Mouse (Mus musculus): ENCODE data around the gene Tacr2.

Tacr2 gene

DNA sequence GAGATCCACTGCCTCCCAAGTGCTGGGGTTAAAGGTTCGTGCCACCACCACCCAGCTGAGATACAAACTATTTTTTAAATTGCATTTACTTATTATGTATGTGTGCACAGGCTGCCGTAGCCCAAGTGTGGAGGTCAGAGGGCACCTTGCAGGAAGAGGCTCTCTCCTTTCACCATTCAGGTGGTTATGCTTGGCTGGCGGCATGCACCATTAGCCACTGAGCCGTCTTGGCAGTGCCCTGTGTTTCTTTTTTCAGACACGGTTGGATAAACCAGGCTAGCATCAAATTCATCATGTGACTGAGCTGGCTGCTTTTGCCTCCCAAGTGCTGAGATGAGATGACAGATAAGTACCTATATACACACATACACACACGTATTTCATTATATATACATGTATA, 13.0 kb upstream of the Tacr2 start:
- no peak for DNase-seq (ENCODE audit: low read depth, low spot score)

- no peak for DNase-seq (ENCODE audit: low read depth, low spot score)
Measured at GRCm38 (mm10) chr10:62242358-62242757, 9.9 kb upstream of the Tacr2 start.

DNA sequence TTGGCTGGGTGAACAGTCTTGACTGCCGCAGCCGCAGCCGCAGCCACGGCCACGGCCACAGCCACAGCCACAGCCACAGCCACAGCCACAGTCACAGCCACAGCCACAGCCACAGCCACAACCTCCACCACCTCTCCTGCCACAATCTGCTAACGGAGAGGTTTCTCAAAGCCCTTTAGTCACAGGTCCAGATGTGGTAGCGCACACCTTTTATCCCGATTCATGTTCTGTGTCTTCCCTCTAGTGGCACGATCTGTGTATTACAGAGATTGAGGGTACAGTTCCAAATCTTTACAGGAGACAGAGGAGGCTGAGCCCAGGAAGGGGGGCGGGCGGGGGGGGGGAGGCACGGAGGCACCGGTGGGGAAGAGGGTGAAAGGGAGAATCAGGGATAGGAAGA, 9.3 kb upstream of the Tacr2 start:
- no peak for DNase-seq (ENCODE audit: low read depth, low spot score)

DNA sequence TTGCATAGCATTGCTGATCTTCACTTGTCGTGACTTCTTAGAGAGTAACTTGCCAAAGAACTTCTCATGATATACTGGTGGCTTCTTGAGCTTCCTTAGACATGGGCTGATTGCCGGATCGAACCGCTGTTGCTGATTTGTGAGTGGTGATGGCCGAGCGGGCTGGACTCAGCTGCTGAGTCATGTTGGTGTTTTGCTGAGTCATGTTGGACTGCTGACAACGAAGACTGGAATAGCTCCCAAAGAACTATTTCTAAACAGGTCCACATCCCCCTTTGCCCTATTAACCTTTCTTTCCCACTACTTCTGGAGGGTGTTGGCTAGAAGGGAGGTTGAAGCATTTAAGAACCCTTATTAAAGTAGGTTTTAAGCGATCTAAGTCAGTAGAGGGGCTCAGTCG, 8.2 kb upstream of the Tacr2 start:
- no peak for DNase-seq (ENCODE audit: low read depth, low spot score)

GRCm38 (mm10) chr10:62247156-62247555, 5.1 kb upstream of the Tacr2 start:
- DNase-seq (ENCODE audit: low read depth, low spot score): no peak

- no peak for DNase-seq (ENCODE audit: low read depth, low spot score)
Measured at GRCm38 (mm10) chr10:62247815-62248214, 4.4 kb upstream of the Tacr2 start.

- no peak for DNase-seq (ENCODE audit: low read depth, low spot score)
Measured at GRCm38 (mm10) chr10:62252496-62253235, 428 bp downstream of the Tacr2 start.

DNA sequence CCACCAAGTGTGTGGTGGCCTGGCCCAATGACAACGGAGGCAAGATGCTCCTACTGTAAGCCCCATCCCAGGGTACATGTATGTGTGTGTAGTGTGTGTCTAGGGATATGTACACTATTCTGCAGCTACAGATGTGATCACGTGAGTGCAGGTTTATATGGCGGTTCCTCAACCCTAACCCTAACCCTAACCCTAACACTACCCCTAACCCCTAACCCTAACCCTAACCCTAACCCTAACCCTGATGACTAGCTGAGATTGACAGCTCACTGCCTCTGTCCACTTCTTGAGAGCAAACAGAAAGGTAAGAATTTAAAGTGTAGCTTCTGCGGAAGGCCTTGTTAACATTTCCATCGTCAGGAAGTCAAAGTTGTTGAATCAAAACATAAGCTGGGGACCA, 6.1 kb downstream of the Tacr2 start:
- no peak for DNase-seq (ENCODE audit: low read depth, low spot score)

DNA sequence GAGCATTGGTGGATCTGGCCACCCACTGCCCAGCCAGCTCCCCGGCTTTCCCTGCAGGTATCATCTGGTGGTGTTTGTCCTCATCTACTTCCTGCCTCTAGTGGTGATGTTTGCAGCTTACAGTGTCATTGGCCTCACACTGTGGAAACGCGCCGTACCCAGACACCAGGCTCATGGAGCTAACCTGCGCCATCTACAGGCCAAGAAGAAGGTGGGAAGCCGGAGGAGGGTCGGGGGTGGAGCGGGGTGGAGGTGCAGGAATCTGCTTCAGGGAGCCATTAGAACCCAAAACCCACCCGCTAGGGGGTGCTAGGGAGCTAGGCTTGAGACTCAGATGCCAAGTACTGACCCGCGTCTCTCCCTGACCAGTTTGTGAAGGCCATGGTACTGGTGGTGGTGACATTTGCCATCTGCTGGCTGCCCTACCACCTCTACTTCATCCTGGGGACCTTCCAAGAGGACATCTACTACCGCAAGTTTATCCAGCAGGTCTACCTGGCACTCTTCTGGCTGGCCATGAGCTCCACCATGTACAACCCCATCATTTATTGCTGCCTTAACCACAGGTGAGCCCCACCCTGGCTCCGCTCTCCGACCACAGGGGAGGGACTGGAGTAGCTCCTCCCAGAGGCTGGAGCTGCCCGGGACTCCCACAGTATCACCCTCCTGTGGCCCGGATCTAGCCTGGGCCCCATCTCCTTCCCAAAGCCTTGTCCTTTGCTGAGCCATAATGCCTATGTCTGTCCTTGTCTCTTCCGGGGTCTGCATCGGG, 9.1 kb downstream of the Tacr2 start:
- DNase-seq (ENCODE audit: low read depth, low spot score): peak; percentile 36

GRCm38 (mm10) chr10:62264299-62264698, 12.1 kb downstream of the Tacr2 start:
- no peak for DNase-seq (ENCODE audit: low read depth, low spot score)

- no peak for DNase-seq (ENCODE audit: low read depth, low spot score)
Measured at GRCm38 (mm10) chr10:62269278-62269677, 17.0 kb downstream of the Tacr2 start.

DNA sequence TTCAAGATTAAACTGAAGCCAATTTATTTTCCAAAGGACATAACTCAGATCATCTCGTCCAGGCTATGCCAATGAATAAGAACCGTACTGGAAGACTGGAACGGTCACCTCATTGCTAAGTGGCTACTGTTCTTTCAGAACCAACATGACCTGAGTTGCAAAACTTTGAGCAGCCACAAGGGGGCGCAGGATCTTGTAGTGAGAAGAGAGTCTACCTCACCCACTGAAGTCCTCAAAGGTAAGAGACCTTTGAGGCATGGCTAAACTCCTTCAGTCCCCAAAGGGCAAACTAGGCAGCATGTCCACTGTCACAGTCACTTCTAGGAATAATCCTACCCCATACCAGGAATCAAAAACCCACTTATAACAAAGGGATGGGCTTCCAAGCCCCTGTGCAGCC, 23.0 kb downstream of the Tacr2 start:
- peak; percentile 14 for DNase-seq (ENCODE audit: low read depth, low spot score)

DNA sequence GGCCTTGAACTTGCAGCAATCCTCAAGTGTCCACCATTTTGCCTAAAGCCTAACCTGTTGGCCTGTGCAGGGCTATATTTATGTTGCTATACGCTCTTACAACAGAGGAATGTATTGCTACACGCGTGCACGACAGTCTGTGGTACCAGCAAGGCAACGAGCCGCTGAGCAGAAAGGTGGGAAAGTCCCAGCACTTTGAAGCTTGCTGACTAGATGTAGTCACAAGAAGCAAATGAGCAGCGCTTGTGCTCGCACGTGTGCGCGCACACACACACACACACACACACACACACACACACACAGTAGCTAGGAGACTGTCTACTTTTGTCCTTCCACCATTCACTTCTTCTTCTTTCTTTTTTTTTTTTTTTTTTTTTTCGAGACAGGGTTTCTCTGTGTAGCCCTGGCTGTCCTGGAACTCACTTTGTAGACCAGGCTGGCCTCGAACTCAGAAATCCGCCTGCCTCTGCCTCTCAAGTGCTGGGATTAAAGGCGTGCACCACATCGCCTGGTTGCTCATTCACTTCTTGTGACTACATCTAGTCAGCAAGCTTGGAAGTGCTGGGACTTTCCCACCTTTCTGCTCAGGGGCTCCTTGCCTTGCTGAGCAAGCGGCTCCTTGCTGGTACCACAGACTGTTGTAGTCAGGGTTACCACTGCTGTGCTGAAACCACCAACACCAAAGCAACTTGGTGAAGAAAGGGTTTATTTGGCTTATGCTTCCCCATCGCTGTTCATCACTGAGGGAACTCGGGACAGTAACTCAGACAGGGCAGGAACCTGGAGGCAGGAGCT, 25.5 kb downstream of the Tacr2 start:
- DNase-seq (ENCODE audit: low read depth, low spot score): no peak

DNA sequence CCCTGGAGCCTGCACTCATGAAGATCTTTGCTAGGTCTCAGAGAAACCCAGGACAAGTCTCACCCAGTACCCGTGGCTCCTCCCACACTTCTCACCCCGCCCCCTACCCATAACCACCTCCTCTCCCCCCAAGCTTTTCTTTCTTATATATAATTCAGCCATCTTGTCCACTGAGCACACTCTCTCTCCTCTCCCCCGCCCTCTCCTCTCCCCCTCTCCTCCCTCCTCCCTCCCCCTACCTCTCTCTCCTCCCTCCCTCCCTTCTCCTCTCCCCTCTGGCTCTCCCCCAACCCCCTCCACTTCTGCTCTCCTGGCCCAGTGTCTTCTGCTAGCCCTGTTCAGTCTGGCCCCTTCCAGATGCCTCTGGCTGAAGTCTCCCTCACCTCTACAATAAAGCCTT, 26.8 kb downstream of the Tacr2 start:
- no peak for DNase-seq (ENCODE audit: low read depth, low spot score)

DNA sequence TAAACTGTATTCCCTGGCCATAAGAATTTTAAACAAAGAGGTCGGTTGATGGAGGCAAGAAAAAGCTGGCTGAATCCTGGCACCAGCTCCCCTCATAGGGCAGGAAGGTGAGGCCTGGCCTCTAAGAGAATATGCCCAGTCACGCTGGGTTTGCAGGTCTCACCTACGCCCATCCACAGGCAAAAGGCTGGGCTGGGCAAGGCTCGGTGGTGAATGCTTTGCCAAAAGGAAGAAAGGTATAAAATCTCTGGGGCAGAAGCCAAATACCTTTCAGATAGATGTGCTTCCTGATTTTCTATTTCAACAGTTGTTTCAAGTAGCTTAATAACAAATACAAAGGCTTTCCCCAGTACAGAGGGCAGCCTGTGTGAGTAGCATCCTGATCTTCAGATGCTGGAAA, 27.4 kb downstream of the Tacr2 start:
- no peak for DNase-seq (ENCODE audit: low read depth, low spot score)

DNA sequence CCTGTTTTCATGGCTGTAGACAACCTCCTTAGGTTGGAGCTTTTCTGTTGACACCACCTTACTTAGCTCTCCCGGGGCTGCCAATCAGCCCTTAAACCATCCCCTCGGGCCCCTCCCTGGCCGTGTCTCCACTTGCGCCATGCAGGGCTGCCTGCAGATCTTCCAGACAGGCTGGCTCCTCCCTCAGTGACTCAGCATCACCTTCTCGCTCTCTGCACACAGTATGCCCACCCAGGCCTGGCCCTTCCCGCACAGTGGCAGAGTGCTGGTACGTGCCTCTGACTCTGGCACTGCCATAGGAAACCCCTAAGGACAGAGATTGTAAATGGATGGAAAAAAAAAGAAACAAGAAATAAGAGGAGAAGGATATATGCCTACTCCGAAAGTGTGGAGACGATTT, 30.5 kb downstream of the Tacr2 start:
- no peak for DNase-seq (ENCODE audit: low read depth, low spot score)

DNA sequence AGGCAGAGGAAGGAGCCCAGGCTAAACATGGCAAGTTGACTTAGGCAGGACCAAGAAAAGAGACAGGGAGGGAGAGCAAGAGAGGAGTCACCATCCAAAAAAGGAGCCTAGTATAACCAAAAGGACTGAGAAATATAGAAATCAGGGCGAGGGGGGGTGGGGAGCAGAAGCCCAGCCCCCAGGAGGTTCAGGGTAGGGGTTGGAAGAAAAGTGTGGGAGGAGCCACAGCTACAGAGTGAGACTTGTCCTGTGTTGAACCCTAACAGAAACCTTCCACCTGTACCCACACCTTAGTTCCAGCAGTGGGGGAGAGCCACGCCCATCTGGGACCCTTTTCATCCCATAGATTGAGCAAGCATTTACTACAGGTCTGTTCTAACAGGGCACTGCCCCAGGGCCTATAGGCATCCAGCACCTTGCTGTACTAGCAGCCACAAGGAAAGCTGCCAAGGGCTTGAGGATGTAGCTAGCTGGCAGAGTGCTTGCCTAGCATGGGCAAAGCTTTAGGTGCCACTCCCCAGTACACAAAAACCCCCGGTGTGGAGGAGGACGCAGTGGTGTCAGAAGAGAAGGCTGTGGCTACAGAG, 31.1 kb downstream of the Tacr2 start:
- no peak for DNase-seq (ENCODE audit: low read depth, low spot score)

DNA sequence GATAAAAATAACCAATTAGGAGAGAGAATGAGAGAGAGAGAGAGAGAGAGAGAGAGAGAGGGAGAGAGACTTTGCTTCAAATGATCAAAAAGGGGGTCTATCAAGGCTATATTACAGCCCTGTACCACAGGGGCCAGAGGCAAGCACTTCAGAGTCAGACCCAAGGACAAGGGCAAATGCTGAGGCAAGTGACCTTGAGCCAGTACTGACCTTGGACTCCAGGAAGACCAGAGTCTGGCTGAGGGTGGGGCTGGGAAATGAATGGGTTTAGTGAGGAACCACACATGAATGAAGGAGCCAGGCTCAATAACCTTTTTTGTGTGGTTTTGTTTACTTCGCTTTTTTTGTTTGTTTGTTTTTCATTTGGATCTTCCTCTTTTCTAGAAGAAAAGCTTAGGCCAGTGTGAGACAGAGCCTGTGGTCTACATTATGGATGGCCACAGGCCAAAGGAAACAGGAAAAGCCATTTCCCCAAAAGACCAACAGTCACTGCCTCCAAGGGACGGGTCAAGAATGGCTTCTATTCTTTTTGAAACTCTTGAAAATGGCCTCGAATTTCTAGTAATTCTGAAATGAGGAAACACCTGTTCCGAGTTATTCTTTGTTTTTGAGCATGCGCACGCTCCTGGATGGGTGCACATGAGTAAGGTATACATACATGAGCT, 35.4 kb downstream of the Tacr2 start:
- no peak for DNase-seq (ENCODE audit: low read depth, low spot score)

- no peak for DNase-seq (ENCODE audit: low read depth, low spot score)
Measured at GRCm38 (mm10) chr10:62294112-62294511, 41.9 kb downstream of the Tacr2 start.

DNA sequence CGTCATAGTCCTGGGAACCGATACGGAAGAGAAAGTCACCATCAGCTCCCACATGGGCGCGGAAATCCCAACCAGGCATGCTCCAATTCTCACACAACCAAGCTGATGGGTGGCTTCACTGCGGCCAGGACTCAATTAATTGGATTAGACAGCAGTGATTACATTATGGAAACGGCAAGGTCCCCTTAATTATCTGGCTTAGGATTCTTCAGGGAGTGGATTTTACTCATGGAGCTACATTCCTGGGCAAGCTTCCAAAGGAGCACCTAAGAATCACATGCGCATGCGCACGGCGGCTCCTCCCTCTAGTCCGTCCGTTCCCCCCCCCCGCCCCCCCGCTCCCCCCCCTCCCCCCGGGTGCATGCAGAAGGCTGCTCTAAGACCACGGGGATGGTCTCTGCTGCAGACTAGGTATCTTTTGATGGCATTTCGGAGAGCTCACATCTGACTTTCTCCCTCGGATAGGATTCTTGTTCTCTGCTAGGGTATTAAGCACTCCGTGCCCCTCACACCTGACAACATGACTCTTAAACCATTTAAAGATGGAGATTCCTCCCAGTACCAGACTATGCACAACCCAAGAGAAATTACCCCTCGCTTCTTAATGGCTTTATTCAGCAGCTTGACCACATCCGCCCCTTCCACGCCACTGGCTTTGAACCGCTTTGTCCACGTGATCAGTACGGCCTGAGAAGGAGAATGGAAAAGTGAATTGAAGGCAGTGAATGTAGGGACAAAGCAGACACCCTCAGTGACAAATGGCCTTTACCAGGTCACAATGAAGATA, 44.0 kb downstream of the Tacr2 start:
- no peak for DNase-seq (ENCODE audit: low read depth, low spot score)
